Mouse (Mus musculus) left cerebral cortex, postnatal 10 days (tissue): ENCODE results near the gene Hrh2. TPM values are rescaled to one million over a fixed set of nuclear protein-coding genes. Genes with fewer than 3 reads are reported as not detected.

Source experiments
- DNase-seq, 2 experiments: peaks; one replicate each; pipeline ENCODE4 v3.0.0; 2021 to 2022; ENCODE audit warnings: low spot score in 2 of 2, mixed read lengths in 1 of 2; ENCODE audit errors: extremely low spot score in 1 of 2
- intact Hi-C: fragments of 180-260 bp; cut with DNase I; formaldehyde crosslinking; loops from one replicate; pipeline ENCODE4 v1.15.1; 2025
- total RNA-seq, 2 experiments: library from RNA; stranded (reverse); gene quantifications; 2 replicates each; pipeline ENCODE4 v1.2.3; 2021

Hrh2 gene
- total RNA-seq, 2 experiments from 2014 or later = 5.6 to 6.9 TPM

- DNase-seq = no peak
- intact Hi-C loops = no loop called here
Observed at GRCm38 (mm10) chr13:54174703-54175102, 17.2 kb upstream of the Hrh2 start.

GRCm38 (mm10) chr13:54175426-54175825 is 16.5 kb upstream of the Hrh2 start:
- no peak for DNase-seq
- intact Hi-C loops = no loop called here

- DNase-seq = no peak
- intact Hi-C loops = no loop called here
Observed at GRCm38 (mm10) chr13:54176406-54177020, 15.4 kb upstream of the Hrh2 start.

DNA sequence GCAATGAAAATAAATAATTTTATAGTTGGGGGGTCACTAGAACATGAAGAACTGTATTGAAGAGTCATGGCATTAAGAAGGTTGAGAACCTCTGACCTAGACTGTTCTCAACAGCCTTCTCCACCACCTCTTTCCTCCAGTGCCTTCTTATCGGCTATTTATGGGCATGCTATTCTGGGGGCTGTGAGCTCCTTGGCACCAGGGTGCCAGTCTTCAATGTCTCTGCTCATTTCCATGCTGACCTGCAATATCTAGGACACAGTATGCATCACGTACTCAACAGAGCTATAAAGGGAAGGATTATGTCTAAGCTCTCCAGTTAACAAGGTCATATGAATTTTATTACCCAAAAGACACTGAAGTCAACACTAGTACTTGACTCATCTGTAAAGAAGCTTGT is 14.6 kb upstream of the Hrh2 start:
- intact Hi-C loops = no loop called here
- DNase-seq = no peak

GRCm38 (mm10) chr13:54178647-54179046 is 13.3 kb upstream of the Hrh2 start:
- DNase-seq = no peak
- intact Hi-C loops = no loop called here

GRCm38 (mm10) chr13:54179971-54180370 is 12.0 kb upstream of the Hrh2 start:
- DNase-seq = no peak
- intact Hi-C loops = no loop called here

DNA sequence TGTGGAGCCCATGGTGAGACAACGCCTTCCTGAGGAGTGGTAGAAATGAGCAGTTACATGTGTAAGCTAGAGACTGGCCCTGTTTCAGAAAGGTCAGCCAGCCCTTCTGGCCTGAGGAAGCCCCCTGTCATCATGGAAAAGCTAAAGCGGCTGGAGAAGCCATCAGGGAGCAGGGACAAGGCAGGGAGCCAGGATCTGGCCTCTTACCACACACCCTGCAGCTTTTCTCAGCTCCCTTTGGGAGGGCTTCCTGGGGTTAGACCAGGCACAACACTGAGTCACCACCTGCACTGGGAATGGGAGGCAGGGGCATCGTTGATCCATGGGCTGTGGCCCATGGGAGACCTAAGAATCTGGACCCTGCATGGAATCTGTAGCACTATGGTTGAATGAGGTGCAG is 11.5 kb upstream of the Hrh2 start:
- DNase-seq = no peak
- intact Hi-C loops = no loop called here

DNA sequence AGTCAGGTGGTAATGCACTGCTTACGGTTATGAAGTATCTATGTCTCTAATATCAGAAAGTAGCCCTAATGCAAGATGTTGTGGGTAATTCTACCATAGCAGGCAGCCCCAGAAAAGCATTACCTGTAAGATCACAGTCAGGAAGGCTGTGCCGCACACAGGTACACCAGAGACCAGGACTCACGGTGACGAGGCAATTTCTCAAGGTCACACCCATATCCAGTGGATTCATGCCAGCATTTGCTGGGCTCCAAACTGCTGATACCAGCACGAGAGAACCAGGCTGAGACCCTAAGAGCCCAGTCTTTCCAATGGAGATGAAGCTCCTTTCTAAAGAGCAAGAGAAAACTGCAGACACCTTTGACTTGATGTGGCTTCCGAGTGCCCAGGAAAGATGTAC is 10.6 kb upstream of the Hrh2 start:
- intact Hi-C loops = no loop called here
- DNase-seq = no peak

DNA sequence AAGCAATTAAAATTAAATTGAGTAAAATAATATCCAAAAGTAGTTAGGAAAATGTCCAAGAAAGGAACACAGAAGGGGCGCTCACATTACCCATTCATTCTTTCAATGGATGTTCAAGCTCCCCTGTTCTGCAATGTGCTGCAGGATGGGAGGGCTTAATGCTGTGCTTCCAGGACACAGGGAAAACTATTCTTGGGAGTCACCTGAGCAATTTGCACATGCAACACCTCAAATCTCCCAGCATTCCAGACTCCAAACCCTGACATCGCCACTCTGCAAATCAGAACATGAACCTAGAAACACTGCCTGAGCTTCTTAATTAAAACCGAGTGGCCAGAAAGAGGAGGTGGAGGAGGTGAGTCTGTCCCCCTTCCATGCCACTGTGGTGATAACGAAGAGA is 10.0 kb upstream of the Hrh2 start:
- intact Hi-C loops = no loop called here
- DNase-seq = no peak

- no peak for DNase-seq
- intact Hi-C loops = no loop called here
Observed at GRCm38 (mm10) chr13:54186394-54186793, 5.5 kb upstream of the Hrh2 start.

DNA sequence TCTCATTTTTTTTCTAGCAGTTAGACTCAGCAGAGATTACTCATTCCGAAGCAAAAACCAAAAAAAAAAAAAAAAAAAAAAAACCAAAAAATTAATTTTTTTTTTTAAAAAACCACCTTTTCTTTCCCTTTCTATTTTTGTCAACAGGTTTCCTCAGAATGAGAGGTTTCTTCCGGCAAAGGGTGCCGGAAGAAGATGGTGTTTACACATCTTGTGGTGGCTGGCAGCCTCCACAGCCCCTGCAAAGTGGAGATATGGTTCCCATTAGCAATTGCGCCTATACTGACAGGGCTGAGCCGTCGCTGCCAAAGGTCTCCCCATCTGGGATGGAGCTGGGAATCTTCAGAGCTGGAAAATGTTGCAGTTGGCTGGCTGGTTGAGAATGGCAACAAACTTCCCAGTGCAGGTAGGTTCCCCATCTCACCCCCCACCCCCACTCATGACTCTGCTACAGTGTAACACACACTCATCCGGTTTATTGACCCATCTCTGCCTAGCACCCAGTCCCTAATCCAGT is 3.7 kb upstream of the Hrh2 start:
- no peak for DNase-seq
- intact Hi-C loops = no loop called here

DNA sequence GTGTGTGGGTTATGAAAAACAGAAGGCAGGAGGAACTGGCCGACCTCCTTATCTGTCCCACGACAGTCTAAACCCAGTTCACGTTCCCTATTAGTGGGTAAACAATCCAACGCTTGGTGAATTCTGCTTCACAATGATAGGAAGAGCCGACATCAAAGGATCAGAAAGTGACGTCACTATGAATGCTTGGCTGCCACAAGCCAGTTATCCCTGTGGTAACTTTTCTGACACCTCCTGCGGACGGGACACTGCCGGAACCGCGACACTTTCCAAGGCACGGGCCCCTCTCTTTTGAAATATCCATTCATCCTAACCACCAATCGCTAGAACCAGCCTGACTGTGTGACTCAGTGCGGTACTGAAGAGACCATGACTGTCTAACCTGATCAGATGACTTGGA is 2.0 kb upstream of the Hrh2 start:
- intact Hi-C loops = no loop called here
- peak in 1 of 2 experiments; percentile 74 for DNase-seq

GRCm38 (mm10) chr13:54191181-54191580 is 748 bp upstream of the Hrh2 start:
- intact Hi-C loops = no loop called here
- DNase-seq = no peak

- intact Hi-C loops = no loop called here
- no peak for DNase-seq
Observed at GRCm38 (mm10) chr13:54193580-54193979, 1.7 kb downstream of the Hrh2 start.

- intact Hi-C loops = no loop called here
- DNase-seq = no peak
Observed at GRCm38 (mm10) chr13:54199000-54199399, 7.1 kb downstream of the Hrh2 start.

- DNase-seq = peak; percentile 48 to 52
- intact Hi-C loops = no loop called here
Observed at GRCm38 (mm10) chr13:54202458-54202857, 10.5 kb downstream of the Hrh2 start.

DNA sequence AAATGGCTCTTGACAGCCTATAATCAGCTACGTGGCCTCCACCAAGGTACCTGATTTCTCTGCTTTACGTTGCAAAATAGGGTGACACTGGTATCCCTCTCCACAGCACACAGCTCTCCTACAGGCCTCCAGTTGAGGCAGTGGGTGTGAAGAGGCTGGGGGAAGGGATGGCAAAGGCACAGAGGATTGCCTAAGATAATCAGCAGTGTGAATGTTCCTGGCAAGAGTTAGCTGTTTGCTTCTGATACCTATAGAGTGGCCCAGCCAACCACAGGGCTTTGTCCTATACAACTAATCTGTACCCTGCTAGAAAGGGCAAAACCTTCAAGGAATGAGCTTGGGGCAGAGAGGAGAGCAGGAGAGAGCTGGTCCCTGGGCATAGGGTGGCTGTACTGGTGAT is 11.5 kb downstream of the Hrh2 start:
- intact Hi-C loops = no loop called here
- DNase-seq = no peak

- intact Hi-C loops = no loop called here
- DNase-seq = no peak
Observed at GRCm38 (mm10) chr13:54205195-54205594, 13.3 kb downstream of the Hrh2 start.

DNA sequence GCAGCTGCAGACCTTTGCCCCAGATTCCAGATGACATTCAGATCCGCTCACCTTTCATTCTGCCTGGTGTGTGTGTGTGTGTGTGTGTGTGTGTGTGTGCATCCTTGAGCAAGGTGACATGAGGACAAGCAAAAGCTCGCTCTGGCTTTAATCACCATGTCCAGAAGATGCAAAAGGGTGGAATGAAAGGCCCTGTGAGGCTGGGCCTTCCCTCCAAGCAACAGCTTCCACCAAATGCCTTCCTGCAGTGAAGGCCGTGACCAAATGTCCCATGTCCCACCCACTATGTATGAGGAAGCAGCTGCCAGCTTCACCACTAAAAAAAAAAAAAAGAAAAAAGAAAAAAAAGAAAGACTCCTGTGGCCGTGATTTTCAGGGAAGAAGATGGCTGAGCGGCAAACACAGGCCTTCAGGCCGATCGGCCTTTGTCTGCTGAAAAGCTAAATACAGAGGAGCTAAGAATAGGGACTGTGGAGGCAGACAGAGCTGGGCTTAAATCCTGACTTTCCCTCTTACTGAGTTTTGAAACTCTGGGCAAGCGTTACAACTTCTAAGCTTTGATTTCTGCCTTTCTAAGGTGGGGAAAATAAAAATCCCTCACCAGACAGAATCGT is 14.3 kb downstream of the Hrh2 start:
- DNase-seq = no peak
- intact Hi-C loops = no loop called here

GRCm38 (mm10) chr13:54209476-54210253 is 17.7 kb downstream of the Hrh2 start:
- DNase-seq = no peak
- intact Hi-C loops = no loop called here
